Mouse (Mus musculus): Measurements from ENCODE around the gene Man1c1. TPM values are rescaled to one million over a fixed set of nuclear protein-coding genes. Genes with fewer than 3 reads are reported as not detected.

Man1c1 gene
- polyA plus RNA-seq, 1 experiment from 2014 or later: 1.5 TPM

DNA sequence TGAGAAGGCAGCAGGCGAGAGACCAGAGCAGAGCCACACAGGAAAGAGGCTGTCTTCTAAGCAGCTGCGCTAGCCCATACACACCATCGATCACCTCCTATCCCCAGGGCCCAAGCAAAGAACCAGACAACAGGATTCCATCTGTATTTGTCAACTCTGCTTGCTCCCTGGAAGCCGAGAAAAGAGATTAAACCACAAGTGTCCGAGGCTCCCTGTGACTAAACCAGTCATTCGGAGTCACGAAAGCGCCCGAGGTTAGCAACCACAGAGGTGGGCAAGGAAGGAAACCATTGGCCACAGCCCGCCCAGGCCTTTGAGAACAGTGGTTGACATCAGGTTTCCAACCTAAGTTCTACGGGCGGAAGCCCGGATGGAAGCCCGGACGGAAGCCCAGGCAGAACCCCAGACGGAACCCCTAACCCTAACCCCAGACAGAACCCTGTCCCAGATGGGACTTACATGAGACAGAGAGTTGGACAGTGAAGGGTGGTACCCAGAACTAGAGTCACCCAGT is 32.4 kb downstream of the Man1c1 start:
- ATAC-seq (ENCODE audit: low FRiP score, low TSS enrichment): no peak
- Histone ChIP-seq H3K4me1 (replicated peaks; ENCODE audit: control insufficient read depth, insufficient read depth) (no peaks in the 10 kb centered on the region), H3K4me2 (replicated peaks; ENCODE audit: low read depth) (no peak overlapping the region), H3K9ac (ENCODE audit: low read length) (no peak overlapping the region), H3K27me3 (ENCODE audit: control insufficient read depth, insufficient read depth, low read length) (no peaks in the 10 kb centered on the region), H3K36me3 (ENCODE audit: control insufficient read depth, insufficient read depth, low read length) (no peaks in the 10 kb centered on the region), H3K4me3 (ENCODE audit: low read depth, low read length) (no peak overlapping the region), H3K9me3 (ENCODE audit: control insufficient read depth, low read length) (no peaks in the 10 kb centered on the region), H3K27ac (replicated peaks) (no peak overlapping the region)
- 77% methylated on average over 16 of the region's 16 CpGs for WGBS
- DNase-seq (ENCODE audit: low spot score): no peak
- TF ChIP-seq EP300 (optimal IDR thresholded peaks at IDR 0.05): no peak
- TF ChIP-seq CTCF (IDR thresholded peaks at IDR 0.05; ENCODE audit: low read depth): no peak

DNA sequence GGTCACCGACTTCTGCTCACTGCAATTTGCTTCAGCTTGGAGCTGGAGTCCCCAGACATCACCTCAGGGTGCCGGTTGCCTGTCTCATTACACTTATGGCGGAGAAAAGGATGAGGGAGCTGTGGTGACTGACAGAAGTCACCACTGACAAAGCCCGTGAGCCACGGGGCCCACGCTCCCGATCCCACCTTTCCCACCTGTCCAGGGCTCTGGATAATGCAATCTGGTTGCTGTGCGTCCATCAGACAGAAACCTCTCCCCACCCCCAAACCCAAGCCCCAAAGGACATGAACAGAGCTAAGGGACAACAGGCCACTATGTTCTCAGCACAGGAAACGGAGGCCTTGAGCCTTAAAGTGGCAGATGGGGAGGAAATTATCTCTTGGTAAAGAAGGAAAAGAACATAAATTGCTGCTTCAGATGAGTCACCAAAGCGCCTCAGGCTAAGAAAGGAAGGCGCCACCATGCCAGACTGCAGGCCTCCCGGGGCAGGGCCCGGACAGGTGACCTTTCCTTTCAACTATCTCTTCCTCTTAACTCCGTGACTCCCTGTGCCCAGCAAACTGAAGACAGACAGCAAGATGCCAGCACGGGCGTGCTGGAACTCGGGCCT is 34.2 kb downstream of the Man1c1 start:
- no peak for DNase-seq (ENCODE audit: low spot score)
- ATAC-seq (ENCODE audit: low FRiP score, low TSS enrichment): no peak
- Histone ChIP-seq H3K4me2 (replicated peaks; ENCODE audit: low read depth) (no peak overlapping the region), H3K27ac (replicated peaks) (no peak overlapping the region), H3K27me3 (ENCODE audit: control insufficient read depth, insufficient read depth, low read length) (no peaks in the 10 kb centered on the region), H3K9me3 (ENCODE audit: control insufficient read depth, low read length) (no peaks in the 10 kb centered on the region), H3K36me3 (ENCODE audit: control insufficient read depth, insufficient read depth, low read length) (no peaks in the 10 kb centered on the region), H3K4me3 (ENCODE audit: low read depth, low read length) (no peak overlapping the region), H3K9ac (ENCODE audit: low read length) (no peak overlapping the region), H3K4me1 (replicated peaks; ENCODE audit: control insufficient read depth, insufficient read depth) (no peaks in the 10 kb centered on the region)
- 63% methylated on average over 17 of the region's 17 CpGs for WGBS
- TF ChIP-seq EP300 (optimal IDR thresholded peaks at IDR 0.05) (no peak), CTCF (IDR thresholded peaks at IDR 0.05; ENCODE audit: low read depth) (no peak)

DNA sequence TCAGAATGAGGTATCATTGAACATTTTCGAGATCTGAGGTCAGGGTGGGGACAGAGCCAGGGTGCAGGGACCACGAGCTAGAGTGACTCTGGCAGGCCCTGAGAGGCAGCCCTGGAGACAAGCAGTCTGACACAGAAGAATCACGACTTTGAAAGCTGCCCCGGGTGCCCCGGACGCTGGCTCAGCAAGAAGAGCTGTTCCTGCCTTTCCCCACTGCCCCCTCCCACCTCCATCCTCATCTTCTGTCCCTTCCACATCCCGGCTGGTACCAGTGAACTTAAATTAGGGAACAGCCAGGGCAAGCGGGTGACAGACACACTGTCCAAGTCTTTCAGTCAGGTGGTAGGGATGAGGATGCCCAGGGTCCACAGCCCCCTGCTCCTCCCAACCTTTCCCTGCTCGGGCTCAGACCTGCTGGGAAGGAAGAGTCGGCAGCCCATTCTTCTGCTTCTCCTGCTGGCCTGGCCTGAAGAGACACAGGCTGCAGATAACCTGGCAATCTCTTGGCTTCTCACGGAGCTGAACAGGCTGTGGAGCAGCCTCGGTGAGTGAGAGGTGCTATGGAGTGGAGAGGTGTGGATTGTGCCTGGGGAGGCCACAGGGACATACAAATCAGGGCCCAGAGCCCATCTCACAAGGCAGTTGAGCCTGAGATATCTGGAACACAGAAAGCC is 35.6 kb downstream of the Man1c1 start:
- no peak overlapping the region for H3K4me2 ChIP-seq (replicated peaks; ENCODE audit: low read depth)
- no peaks in the 10 kb centered on the region for H3K36me3 ChIP-seq (ENCODE audit: control insufficient read depth, insufficient read depth, low read length)
- DNase-seq (ENCODE audit: low spot score) (no peak), ATAC-seq (ENCODE audit: low FRiP score, low TSS enrichment) (no peak)
- no peak overlapping the region for H3K9ac ChIP-seq (ENCODE audit: low read length)
- TF ChIP-seq EP300 (optimal IDR thresholded peaks at IDR 0.05): no peak
- TF ChIP-seq CTCF (IDR thresholded peaks at IDR 0.05; ENCODE audit: low read depth): no peak
- H3K9me3 ChIP-seq (ENCODE audit: control insufficient read depth, low read length): no peaks in the 10 kb centered on the region
- no peak overlapping the region for H3K27ac ChIP-seq (replicated peaks)
- H3K27me3 ChIP-seq (ENCODE audit: control insufficient read depth, insufficient read depth, low read length): no peaks in the 10 kb centered on the region
- 59% methylated on average over 12 of the region's 12 CpGs for WGBS
- H3K4me3 ChIP-seq (ENCODE audit: low read depth, low read length): no peak overlapping the region
- H3K4me1 ChIP-seq (replicated peaks; ENCODE audit: control insufficient read depth, insufficient read depth): no peaks in the 10 kb centered on the region

DNA sequence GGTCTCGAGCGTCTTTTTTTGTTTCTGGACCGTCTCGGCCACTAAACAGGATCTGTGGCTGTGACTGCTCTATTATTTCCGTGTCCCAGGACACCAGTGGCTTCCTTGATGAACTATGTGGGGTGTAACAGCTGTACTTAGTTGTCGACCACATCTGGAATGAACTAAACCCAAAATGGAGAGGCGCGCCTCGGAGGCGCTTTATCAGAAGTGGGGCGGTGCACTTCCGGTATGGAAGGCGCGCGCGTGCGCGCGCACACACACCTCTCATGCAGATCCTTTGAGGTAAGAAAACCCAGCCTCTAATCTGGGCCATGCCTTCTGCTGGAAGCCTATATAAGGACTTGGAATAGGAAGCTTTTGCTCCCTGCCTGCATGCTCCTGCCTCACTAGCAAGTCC is 37.7 kb downstream of the Man1c1 start:
- no peak for ATAC-seq (ENCODE audit: low FRiP score, low TSS enrichment)

DNA sequence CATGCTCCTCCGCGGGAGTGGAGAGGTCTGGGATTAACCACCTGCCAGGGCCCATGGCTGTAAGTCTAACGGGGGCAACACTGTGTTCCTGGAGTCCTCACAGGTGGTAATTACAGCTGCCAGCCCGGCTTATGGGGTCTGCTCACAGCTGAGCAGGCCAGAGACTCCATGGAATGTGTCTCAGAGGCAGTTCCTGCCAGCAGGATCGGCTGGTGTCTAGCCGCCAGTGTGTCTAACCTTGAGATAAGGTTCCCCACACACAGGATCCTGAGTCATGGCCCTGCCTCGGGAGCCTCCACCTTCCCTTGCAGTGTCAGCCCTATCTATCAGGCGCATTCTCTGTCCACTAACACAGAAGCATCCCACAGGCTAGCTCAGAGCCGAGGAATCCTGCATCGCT is 41.0 kb downstream of the Man1c1 start:
- Histone ChIP-seq H3K9me3 (ENCODE audit: control insufficient read depth, low read length) (no peaks in the 10 kb centered on the region), H3K36me3 (ENCODE audit: control insufficient read depth, insufficient read depth, low read length) (no peaks in the 10 kb centered on the region), H3K27me3 (ENCODE audit: control insufficient read depth, insufficient read depth, low read length) (no peaks in the 10 kb centered on the region), H3K27ac (replicated peaks) (no peak overlapping the region), H3K9ac (ENCODE audit: low read length) (no peak overlapping the region), H3K4me2 (replicated peaks; ENCODE audit: low read depth) (no peak overlapping the region), H3K4me1 (replicated peaks; ENCODE audit: control insufficient read depth, insufficient read depth) (no peaks in the 10 kb centered on the region), H3K4me3 (ENCODE audit: low read depth, low read length) (no peak overlapping the region)
- WGBS: 39% methylated on average over 10 of the region's 10 CpGs
- no peak for TF ChIP-seq CTCF (IDR thresholded peaks at IDR 0.05; ENCODE audit: low read depth)
- TF ChIP-seq EP300 (optimal IDR thresholded peaks at IDR 0.05): no peak
- DNase-seq (ENCODE audit: low spot score): peak; percentile 40
- ATAC-seq (ENCODE audit: low FRiP score, low TSS enrichment): peak; percentile 67

More for the DNA sequence above, 37.7 kb downstream of the Man1c1 start:
- DNase-seq (ENCODE audit: low spot score): no peak
- Histone ChIP-seq H3K36me3 (ENCODE audit: control insufficient read depth, insufficient read depth, low read length) (no peaks in the 10 kb centered on the region), H3K9ac (ENCODE audit: low read length) (no peak overlapping the region), H3K9me3 (ENCODE audit: control insufficient read depth, low read length) (no peaks in the 10 kb centered on the region), H3K4me3 (ENCODE audit: low read depth, low read length) (no peak overlapping the region), H3K4me2 (replicated peaks; ENCODE audit: low read depth) (no peak overlapping the region), H3K27me3 (ENCODE audit: control insufficient read depth, insufficient read depth, low read length) (no peaks in the 10 kb centered on the region), H3K4me1 (replicated peaks; ENCODE audit: control insufficient read depth, insufficient read depth) (no peaks in the 10 kb centered on the region), H3K27ac (replicated peaks) (no peak overlapping the region)
- TF ChIP-seq CTCF (IDR thresholded peaks at IDR 0.05; ENCODE audit: low read depth): no peak
- no peak for TF ChIP-seq EP300 (optimal IDR thresholded peaks at IDR 0.05)
- 91% methylated on average over 19 of the region's 19 CpGs for WGBS

DNA sequence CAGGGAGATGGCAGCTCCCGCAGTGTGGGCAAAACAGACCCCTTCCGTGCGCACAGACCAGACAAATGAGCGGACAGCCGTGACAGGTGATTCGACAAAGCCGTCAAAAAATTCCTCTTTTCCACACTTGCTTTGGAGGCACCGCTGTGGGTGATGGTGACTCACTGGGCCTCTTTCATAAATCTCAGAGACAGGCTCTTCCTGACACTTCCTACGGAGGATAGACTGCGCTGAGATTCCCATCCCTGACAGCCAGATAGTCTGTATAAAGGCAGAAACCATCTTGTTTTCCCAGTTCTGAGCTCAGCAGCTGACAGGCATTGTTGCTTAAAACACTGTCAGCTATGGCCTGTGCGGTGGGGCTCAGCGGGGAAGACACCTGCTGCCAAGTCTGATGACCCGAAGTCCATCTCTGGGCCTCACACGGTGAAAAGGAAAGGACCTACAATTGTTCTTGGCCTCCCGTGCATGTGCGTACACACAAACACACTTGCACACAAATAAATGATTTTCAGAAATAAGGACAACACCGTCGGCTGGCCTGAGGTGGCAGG is 43.4 kb downstream of the Man1c1 start:
- no peaks in the 10 kb centered on the region for H3K4me1 ChIP-seq (replicated peaks; ENCODE audit: control insufficient read depth, insufficient read depth)
- no peak overlapping the region for H3K9ac ChIP-seq (ENCODE audit: low read length)
- no peaks in the 10 kb centered on the region for H3K36me3 ChIP-seq (ENCODE audit: control insufficient read depth, insufficient read depth, low read length)
- no peaks in the 10 kb centered on the region for H3K27me3 ChIP-seq (ENCODE audit: control insufficient read depth, insufficient read depth, low read length)
- TF ChIP-seq EP300 (optimal IDR thresholded peaks at IDR 0.05) (no peak), CTCF (IDR thresholded peaks at IDR 0.05; ENCODE audit: low read depth) (no peak)
- H3K4me2 ChIP-seq (replicated peaks; ENCODE audit: low read depth): no peak overlapping the region
- H3K27ac ChIP-seq (replicated peaks): no peak overlapping the region
- DNase-seq (ENCODE audit: low spot score): no peak
- no peaks in the 10 kb centered on the region for H3K9me3 ChIP-seq (ENCODE audit: control insufficient read depth, low read length)
- no peak for ATAC-seq (ENCODE audit: low FRiP score, low TSS enrichment)
- no peak overlapping the region for H3K4me3 ChIP-seq (ENCODE audit: low read depth, low read length)
- WGBS: 63% methylated on average over 18 of the region's 18 CpGs
